Mouse (Mus musculus): Measurements from ENCODE around the gene Lrit3. TPM values are rescaled to one million over a fixed set of nuclear protein-coding genes. Genes with fewer than 3 reads are reported as not detected.

The Lrit3 gene
- total RNA-seq (2021), result not detected in 2 replicates
- long read RNA-seq, experiment 1, result 0 reads
- long read RNA-seq, experiment 2, result 0 reads

GRCm38 (mm10) chr3:129803765-129804164, at the start of gene Lrit3:
Gene Lrit3, minus strand, starts transcription at chr3:129804030.
- DNase-seq, result no peak

DNA sequence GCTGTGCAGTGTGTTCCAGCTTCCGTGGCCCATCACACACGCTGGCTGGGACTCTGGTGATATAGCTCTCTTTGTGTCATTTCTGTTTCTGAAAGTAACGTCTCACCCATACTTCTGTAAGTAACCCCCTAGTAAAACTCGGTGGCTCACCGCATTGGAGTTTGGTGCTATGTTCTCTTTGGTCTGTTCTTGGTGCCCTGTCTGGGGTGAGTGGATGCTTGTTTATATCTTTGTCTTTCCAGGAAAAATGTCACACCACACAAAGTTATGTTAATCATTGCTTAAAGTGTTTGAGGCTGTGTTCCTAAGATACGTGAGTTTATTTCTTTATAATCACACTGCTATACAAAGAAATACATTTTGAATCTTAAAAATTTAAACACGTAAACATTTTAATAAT, 43.0 kb upstream of the Lrit3 start:
- DNase-seq, result no peak

DNA sequence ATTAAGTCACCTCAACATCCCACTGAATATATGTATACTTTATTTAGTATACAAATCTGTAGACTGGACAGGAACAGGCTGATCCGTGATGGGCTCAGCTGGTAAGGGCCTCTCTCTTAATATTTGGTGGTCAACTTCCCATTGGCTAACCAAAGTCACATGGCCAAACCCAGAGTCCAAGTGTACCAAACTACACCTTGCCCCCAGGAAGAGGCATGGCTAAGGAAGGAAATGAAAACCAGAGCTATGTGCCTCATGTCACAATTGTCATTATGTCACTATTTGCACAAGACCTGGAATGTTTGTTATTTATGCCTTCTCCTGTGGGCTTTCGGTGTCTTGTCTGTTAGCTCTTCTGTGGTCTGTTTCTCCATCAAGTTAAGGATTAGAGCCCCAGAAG, 42.0 kb upstream of the Lrit3 start:
- DNase-seq, result no peak

DNA sequence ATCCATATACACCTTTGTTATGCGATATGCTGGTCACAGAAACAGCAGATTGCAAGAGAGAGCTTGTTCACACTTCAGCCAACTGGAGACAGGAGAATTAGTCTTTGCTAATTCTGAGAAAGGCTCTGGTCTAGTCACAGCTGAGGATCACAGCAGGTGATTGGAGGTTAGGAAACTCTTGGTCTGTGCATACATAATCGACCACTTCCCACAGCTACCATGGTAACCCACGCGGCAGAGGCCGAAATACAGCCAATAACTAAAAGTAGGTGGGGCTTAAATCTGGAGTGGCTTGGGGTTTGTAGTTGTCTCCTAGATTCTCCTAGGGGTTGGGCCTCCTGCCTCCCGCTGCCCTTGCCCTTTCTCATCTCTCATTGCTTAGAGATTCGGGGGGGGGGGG, 34.2 kb upstream of the Lrit3 start:
- no peak for DNase-seq

GRCm38 (mm10) chr3:129836965-129837364, 33.1 kb upstream of the Lrit3 start:
- DNase-seq, result no peak

GRCm38 (mm10) chr3:129836051-129836697, 32.3 kb upstream of the Lrit3 start:
- peak; percentile 18 for DNase-seq

DNA sequence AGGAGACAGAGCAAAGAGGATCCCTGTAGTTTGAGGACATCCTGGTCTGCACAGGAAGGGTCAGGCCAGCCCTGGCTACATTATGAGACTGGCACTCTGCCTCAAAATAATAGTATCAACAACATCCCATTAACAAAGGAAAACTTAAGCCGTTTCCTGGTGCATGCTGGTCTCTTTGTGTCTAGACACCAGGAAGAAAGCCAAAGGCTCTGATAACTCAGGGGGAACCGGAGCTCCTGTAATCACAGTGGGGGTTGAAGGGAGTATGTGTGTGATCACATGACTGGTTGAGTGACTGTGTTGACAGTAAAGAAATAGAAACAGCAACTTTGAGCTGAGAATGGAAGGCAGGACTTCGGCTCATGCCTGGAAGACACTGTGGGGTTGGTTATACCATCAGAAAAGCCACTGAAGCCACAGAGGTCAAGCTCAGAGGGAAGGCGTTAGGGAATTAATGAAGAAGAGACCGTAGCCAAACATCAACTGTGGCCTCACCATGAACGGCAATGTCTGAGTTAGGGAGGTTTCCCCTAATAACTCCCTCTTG, 31.6 kb upstream of the Lrit3 start, which contains the start of gene Cfi:
Gene Cfi (plus strand): TSS at position 497 of the 547 bp plus-strand sequence.
- DNase-seq, result no peak

DNA sequence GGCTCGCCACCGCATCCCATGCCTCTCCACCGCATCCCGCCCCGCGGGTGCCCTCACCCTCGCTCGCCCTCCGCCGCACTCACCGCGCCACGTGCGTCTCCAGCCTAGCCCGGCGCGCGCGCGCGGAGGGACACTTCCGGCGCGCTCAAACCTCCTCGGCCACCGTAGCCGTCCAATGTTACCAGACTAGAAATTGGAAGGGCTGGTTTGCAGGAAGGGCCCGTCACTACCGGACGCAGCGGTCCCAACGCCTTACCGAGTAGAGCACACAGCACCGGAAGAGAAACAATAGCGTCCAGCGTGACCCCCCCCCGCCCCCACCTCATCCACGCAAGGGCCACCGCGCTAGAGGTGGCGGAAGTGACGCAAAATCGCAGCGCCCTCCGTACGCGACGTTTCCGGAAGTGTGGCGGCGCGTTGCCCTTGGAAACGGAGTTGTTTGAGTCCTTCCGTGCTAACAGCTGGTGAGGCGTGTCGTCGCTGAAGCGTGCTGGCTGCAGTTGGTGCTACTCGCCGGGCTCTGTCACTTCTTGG, 27.3 kb upstream of the Lrit3 start, which contains the start of gene Gar1:
Gene Gar1 (minus strand): TSS at position 362 of the 534 bp plus-strand sequence.
- DNase-seq, result peak; percentile 97

DNA sequence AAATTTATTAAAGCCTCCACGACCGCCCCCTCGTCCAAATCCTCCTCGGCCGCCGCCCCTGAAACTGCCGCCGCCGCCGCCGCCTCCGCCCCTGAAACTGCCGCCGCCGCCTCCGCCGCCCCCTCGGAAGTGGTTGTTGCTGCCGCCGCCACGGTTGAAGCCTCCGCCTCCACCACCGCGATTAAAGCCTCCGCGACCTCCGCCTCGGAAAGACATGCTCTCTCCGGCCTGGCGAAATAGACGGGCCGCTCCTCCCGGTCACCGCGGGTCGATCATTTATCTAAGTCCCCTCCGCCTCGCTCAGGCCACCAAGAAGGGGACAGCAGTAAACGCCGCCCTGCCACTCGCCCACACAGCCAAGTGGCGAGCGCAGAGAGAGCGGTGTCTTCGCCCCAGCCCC, 26.8 kb upstream of the Lrit3 start:
- DNase-seq, result peak; percentile 64

- DNase-seq, result no peak
Measured at GRCm38 (mm10) chr3:129827691-129828090, 23.9 kb upstream of the Lrit3 start.

- DNase-seq, result no peak
Measured at GRCm38 (mm10) chr3:129826691-129827090, 22.9 kb upstream of the Lrit3 start.

DNA sequence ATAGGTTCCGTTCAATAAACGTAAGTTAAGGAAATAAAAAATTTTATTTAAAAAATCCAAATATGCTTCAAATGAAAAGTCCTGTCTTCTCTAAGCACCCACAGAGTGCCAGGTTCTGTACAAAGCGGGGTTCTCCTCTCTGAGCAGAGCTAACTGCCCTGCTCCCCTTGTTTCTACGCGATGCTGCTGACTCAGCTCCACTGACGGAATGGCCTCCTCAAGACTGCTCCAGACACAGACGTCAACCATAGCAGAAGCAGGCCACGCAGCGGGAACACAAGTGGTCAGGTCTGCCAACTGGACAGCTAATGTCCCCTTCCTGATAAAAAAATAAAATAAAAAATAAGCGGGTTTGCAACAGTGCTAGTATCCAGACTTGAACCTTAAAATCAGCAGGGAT, 21.1 kb upstream of the Lrit3 start:
- no peak for DNase-seq

DNA sequence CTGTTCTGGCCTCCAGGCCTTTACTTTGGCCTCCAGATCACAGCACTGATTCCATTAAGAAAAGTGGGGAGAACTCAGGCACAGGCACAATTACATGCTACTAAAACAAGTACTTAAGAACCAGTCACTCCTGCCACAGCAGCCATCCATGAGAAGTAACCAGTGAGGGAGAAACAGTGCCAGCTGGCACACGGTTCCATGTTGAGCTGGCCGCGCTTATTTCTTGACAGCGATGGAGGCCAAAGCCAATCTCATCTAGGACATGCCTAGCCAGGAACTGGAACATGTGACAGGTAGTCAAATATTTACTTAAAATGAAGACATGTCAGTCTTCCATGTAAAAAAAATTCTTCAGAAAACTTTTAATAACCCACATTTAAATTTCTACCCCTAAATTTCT, 20.3 kb upstream of the Lrit3 start:
- peak; percentile 56 for DNase-seq

DNA sequence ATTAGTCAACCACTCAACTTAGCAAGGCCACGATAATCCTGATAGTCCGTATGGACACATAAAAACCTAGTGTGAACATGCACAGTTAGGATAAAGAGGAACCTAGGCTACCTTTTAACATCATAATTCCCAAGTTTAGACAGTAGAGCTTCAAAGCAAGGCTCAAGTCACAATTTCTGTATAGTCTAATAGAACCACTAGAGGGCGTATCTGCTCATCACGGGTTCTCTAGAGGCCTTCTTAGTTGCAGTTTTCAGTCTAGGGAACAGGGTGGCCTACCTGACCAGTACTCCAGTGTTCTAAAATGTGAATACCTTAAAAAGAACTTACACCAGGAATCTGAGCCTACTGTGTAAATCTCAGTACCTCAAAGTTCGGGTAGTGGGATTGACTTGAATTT, 19.5 kb upstream of the Lrit3 start:
- DNase-seq, result peak; percentile 14

DNA sequence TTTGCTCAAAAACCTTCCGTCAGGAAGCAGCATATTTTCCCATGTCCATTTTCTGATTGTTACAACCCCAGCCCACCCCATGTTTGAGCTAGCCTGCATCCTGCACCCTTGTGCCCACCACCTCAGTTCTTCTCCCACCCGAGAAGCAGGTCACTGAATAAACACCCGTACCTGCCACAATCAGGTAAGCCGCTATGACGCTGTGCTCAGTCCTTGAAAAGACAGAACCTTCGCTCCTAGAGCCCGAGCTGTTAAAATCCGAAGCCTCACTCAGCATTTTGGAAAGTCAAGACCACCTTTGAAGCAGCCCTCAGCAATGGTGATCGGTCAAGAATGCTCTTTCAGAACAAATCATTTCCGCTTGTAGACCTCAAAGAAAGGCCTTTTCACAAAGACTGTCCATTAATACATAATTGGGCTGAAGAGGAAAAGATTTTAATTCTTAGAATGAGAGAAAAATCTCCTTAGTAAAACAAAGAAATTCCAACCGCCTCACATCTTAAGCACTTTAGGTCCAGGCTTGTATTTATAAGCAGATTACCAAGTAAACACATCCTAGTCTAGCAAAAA, 18.5 kb upstream of the Lrit3 start, which contains the start of gene Rrh:
Gene Rrh (minus strand): TSS at position 382 of the 570 bp plus-strand sequence.
- DNase-seq, result no peak

GRCm38 (mm10) chr3:129821736-129822135, 17.9 kb upstream of the Lrit3 start:
- DNase-seq, result peak; percentile 54

GRCm38 (mm10) chr3:129820847-129821246, 17.0 kb upstream of the Lrit3 start:
- no peak for DNase-seq

- DNase-seq, result no peak
Measured at GRCm38 (mm10) chr3:129799011-129799410, 4.8 kb downstream of the Lrit3 start.

DNA sequence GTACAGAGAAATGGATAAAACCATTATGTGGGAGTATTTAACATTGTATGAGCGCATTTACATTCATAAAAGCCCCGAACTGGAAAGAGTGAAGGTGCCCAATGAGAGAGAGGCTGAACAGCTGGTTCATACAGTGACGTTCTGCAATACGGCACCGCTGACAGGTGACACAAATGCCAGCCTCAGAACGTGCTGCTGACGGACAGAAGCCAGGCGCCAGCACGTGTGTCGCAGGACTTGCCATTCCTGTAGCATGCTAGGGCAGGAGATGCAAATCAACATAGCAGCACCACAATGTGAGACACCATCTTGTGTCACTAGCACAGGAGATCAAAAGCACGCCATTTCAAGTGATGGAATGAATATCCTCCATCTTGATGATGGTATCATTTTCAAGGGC, 5.3 kb downstream of the Lrit3 start:
- DNase-seq, result no peak

- DNase-seq, result no peak
Measured at GRCm38 (mm10) chr3:129797341-129797740, 6.5 kb downstream of the Lrit3 start.

DNA sequence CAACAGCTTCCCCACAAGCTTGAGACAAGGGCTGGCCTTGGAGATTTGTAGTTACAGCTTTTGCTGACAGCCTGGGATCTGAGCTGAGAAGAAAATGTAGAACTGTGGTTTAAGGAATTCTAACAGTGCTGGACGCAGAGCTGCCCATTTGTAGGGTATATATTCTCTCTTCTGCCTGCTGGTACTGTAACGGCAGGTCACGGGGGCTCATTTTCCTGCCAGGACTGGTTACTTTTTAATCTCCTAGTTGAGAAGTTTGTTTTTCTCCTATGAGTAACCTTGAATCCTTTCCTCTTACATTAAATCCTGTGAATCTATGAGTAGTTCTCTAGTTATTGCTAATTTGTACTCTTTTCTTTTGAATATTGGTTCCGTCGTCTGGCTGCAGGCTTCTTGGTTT, 10.0 kb downstream of the Lrit3 start:
- DNase-seq, result no peak

DNA sequence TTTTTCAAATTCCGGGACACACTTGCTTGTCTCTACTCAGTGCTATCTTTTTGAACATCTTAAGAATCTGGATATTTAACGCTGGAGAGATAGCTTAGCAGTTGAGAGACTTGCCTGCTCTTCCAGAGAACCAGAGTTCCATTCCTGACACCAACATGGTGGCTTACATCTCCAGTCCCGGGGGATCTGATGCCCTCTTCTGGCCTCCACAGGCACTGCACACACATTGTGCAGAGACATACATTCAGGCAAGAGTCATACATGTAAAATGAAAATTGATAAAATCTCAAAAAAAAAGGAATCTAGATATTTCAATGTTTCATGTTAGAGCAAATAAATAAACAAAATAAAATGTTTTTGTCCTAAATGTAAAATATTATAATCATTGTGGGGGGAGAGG, 21.1 kb downstream of the Lrit3 start:
- no peak for DNase-seq

GRCm38 (mm10) chr3:129781435-129781834, 22.4 kb downstream of the Lrit3 start:
- DNase-seq, result no peak

All from adrenal gland, postnatal 14 days (tissue).